Mouse (Mus musculus): ENCODE data around the gene Cldn34c1. TPM values are rescaled to one million over a fixed set of nuclear protein-coding genes. Genes with fewer than 3 reads are reported as not detected.
"Not testable (repeated sequence)": the region's sequence is repeated elsewhere in the genome, so short reads cannot be mapped to it uniquely, and the experiment has no call there.

Cldn34c1 gene
- polyA plus RNA-seq (2014; fragmentation: Nextera tagmentation; extraction: Ambion mirVana): 26.2 and 26.5 TPM in 2 replicates

DNA sequence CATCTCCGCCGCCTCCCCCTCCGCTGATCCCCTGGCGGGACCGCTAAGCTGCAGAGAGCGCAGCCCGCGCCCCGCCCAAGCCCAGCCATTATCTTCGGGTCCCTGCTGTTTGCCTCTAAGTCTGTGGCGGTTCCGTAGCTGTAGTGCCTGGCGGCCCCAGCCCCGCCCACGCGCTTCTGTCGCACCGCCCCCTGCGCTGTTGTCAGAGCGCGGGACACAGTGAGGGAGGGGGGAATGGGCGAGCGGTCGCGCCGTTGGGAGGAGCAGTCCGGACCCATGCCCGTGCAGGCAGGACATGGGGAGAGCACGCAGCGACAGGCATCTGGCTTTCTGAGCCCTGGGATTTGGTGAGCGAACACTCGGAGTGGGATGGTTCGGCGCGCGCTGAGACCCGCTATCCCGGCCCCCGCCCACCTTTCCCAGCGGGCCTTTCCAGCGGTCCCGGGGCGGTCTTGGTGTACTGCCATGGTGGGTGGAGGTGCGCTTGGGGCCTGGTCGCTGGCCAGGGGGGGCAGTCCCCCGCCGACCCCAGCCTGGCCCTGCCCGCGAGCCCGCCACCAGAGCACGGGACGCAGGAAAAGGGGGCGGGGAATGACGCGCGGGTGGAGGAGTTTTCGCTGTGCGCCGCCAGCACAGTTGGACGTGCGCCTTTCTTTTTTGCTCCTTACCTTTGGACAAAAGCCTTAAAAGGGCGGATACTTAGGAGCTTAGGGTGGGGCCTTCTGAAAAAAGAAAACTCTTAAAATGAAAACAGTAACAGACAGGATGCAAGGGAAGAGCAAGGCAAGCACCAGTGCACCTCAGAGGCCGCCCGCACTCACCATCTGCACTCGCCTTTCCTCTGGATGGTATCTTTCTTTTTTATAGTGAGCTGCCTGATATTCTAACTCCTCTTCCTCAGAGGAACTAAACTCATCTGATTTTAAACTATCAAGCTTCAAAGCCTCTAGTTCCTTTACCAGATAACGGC is at the start of gene Cldn34c1:
Cldn34c1 (plus strand) TSS at position 205 of the 970 bp plus-strand sequence.
- ATAC-seq (ENCODE audit: low FRiP score): peak; percentile 99
- 10% methylated on average over 55 of the region's 66 CpGs for WGBS

DNA sequence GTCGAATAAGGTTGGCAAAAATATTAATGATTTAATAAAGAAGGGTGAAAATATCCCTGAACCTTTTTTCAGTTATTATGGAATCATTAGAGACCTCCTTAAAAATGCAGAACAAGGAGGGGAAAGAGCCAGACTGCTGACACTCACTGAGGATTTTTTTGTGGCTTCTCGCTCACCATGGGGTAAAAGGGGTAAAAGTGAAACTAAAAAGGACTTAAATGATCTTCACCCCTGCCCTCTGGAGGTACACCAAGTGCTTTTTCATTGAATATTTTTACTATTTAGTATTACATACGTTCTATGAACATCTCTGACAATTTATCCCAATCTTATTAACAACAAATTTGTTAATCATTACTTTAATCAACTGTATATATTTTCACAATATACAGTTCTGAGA is 15.9 kb upstream of the Cldn34c1 start:
- DNase-seq (ENCODE audit: low spot score, missing footprints) (no peak), ATAC-seq (ENCODE audit: low FRiP score) (no peak)
- Histone ChIP-seq H3K4me2 (no peak overlapping the region), H3K27ac (ENCODE audit: low read depth, low read length) (no peak overlapping the region), H3K4me3 (ENCODE audit: low read depth, low read length) (no peak overlapping the region), H3K27me3 (ENCODE audit: control insufficient read depth, insufficient read depth, low read length) (no peaks in the 10 kb centered on the region), H3K9me3 (ENCODE audit: control insufficient read depth, low read length) (no peaks in the 10 kb centered on the region), H3K4me1 (ENCODE audit: control insufficient read depth, insufficient read depth, low read length) (no peaks in the 10 kb centered on the region), H3K9ac (ENCODE audit: low read length) (no peak overlapping the region), H3K36me3 (ENCODE audit: control insufficient read depth, insufficient read depth, low read length) (no peaks in the 10 kb centered on the region)
- WGBS: 94% methylated on average over 3 of the region's 3 CpGs

More for the DNA sequence above, at the start of gene Cldn34c1:
- Histone ChIP-seq H3K4me3 (ENCODE audit: low read depth, low read length) (peak within 1 kb of the TSS; percentile 48), H3K36me3 (ENCODE audit: control insufficient read depth, insufficient read depth, low read length) (no peaks in the 10 kb centered on the region), H3K9me3 (ENCODE audit: control insufficient read depth, low read length) (no peaks in the 10 kb centered on the region; the same call in 1 of the 2 replicates), H3K27ac (ENCODE audit: low read depth, low read length) (peak within 1 kb of the TSS; percentile 95), H3K27me3 (ENCODE audit: control insufficient read depth, insufficient read depth, low read length) (no peaks in the 10 kb centered on the region), H3K4me2 (peak within 1 kb of the TSS; percentile 41), H3K4me1 (ENCODE audit: control insufficient read depth, insufficient read depth, low read length) (no peaks in the 10 kb centered on the region), H3K9ac (ENCODE audit: low read length) (peak within 1 kb of the TSS; percentile 72)
- peak; percentile 98 for DNase-seq (ENCODE audit: low spot score, missing footprints)

GRCm38 (mm10) chrX:123102806-123103205 is 489 bp upstream of the Cldn34c1 start:
- 18% methylated on average over 5 of the region's 5 CpGs for WGBS
- H3K9ac ChIP-seq (ENCODE audit: low read length): peak overlapping the region; percentile 72
- H3K36me3 ChIP-seq (ENCODE audit: control insufficient read depth, insufficient read depth, low read length); H3K9me3 ChIP-seq (ENCODE audit: control insufficient read depth, low read length); DNase-seq (ENCODE audit: low spot score, missing footprints); H3K4me1 ChIP-seq (ENCODE audit: control insufficient read depth, insufficient read depth, low read length); H3K27me3 ChIP-seq (ENCODE audit: control insufficient read depth, insufficient read depth, low read length): not testable (repeated sequence)
- peak overlapping the region; percentile 41 for H3K4me2 ChIP-seq
- H3K27ac ChIP-seq (ENCODE audit: low read depth, low read length): peak overlapping the region; percentile 95
- H3K4me3 ChIP-seq (ENCODE audit: low read depth, low read length): peak overlapping the region; percentile 48
- ATAC-seq (ENCODE audit: low FRiP score): peak; percentile 28; the same call in 1 of the 2 replicates

- not testable (repeated sequence) for H3K36me3 ChIP-seq (ENCODE audit: control insufficient read depth, insufficient read depth, low read length); ATAC-seq (ENCODE audit: low FRiP score); H3K27me3 ChIP-seq (ENCODE audit: control insufficient read depth, insufficient read depth, low read length); H3K4me1 ChIP-seq (ENCODE audit: control insufficient read depth, insufficient read depth, low read length); H3K9me3 ChIP-seq (ENCODE audit: control insufficient read depth, low read length); H3K27ac ChIP-seq (ENCODE audit: low read depth, low read length)
- Histone ChIP-seq H3K9ac (ENCODE audit: low read length) (peak overlapping the region; percentile 72), H3K4me3 (ENCODE audit: low read depth, low read length) (peak overlapping the region; percentile 48), H3K4me2 (peak overlapping the region; percentile 41)
- 21% methylated on average over 7 of the region's 7 CpGs for WGBS
- DNase-seq (ENCODE audit: low spot score, missing footprints): peak; percentile 85
Observed at GRCm38 (mm10) chrX:123104692-123105091, 1.4 kb downstream of the Cldn34c1 start.

GRCm38 (mm10) chrX:123222381-123222780 is 119.1 kb downstream of the Cldn34c1 start, which contains the start of gene Srsx:
Gene Srsx, minus strand, starts transcription at chrX:123222481.
- not testable (repeated sequence) for H3K27ac ChIP-seq (ENCODE audit: low read depth, low read length); H3K4me3 ChIP-seq (ENCODE audit: low read depth, low read length); H3K9me3 ChIP-seq (ENCODE audit: control insufficient read depth, low read length); H3K27me3 ChIP-seq (ENCODE audit: control insufficient read depth, insufficient read depth, low read length); H3K36me3 ChIP-seq (ENCODE audit: control insufficient read depth, insufficient read depth, low read length); DNase-seq (ENCODE audit: low spot score, missing footprints); ATAC-seq (ENCODE audit: low FRiP score); H3K4me1 ChIP-seq (ENCODE audit: control insufficient read depth, insufficient read depth, low read length); H3K4me2 ChIP-seq; H3K9ac ChIP-seq (ENCODE audit: low read length)
- no CpG with 5 or more reads among the region's 1 CpGs for WGBS

Other genes with a start within 250 kb of the Cldn34c1 start
- gene Gm17521, start 73.8 kb upstream of the Cldn34c1 start, polyA plus RNA-seq (2014; fragmentation: Nextera tagmentation; extraction: Ambion mirVana): not detected in 2 replicates
- not detected in 2 replicates for gene Srsx, start 119.0 kb downstream of the Cldn34c1 start, polyA plus RNA-seq (2014; fragmentation: Nextera tagmentation; extraction: Ambion mirVana)
- gene Gm17577, start 143.4 kb downstream of the Cldn34c1 start, polyA plus RNA-seq (2014; fragmentation: Nextera tagmentation; extraction: Ambion mirVana): not detected in 2 replicates

Data from midbrain, embryonic 11.5 days (tissue).